Mouse (Mus musculus): Measurements from ENCODE around the gene Snhg11. TPM values are rescaled to one million over a fixed set of nuclear protein-coding genes. Genes with fewer than 3 reads are reported as not detected.

Snhg11 gene
- polyA plus RNA-seq, 1 experiment from 2014 or later, result 0.95 TPM

DNA sequence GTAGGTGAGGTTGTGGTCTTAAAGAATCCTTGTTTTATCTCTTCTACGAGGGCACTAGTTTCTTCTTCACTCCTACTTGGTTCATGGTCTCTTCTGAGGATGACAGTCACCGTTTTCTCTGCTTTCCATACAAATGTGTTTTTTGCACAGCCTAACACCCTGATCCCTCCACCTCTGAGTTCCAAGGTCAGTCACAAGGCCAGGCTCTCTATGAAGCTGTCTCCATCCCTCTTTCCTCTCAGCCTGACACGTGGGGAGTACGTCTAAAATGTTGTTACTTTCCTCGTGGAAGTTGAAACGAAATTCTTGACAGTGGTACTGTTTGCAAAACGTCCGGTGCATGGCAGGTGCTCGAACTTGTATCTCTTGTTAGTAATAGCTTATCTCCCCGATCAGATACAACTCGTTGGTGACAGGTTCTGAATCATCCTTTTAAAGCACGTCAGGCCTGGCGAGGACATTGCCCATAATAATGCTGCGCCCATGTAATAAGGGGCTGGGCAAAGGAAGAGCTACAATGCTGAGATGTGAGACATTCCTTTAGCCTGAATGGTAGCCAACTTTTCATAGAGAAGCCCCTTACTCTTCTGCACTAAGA is 33.7 kb downstream of the Snhg11 start:
- peak overlapping the region; percentile 97 for H3K4me3 ChIP-seq
- ATAC-seq (ENCODE audit: extremely low read depth, insufficient number of reproducible peaks, low FRiP score, low TSS enrichment), result no peak
- no peak overlapping the region; the same call in 1 of the 2 replicates for H3K27ac ChIP-seq (replicated peaks)
- H3K27me3 ChIP-seq (replicated peaks), result peaks cover 4% of the 10 kb centered on the region
- H3K36me3 ChIP-seq, result no peaks in the 10 kb centered on the region
- H3K9ac ChIP-seq, result peak overlapping the region; percentile 75
- peaks cover 33% of the 10 kb centered on the region for H3K4me1 ChIP-seq
- WGBS, result 19% methylated on average over 14 of the region's 14 CpGs
- H3K4me2 ChIP-seq, result peak overlapping the region; percentile 98
- H3K9me3 ChIP-seq, result no peaks in the 10 kb centered on the region

DNA sequence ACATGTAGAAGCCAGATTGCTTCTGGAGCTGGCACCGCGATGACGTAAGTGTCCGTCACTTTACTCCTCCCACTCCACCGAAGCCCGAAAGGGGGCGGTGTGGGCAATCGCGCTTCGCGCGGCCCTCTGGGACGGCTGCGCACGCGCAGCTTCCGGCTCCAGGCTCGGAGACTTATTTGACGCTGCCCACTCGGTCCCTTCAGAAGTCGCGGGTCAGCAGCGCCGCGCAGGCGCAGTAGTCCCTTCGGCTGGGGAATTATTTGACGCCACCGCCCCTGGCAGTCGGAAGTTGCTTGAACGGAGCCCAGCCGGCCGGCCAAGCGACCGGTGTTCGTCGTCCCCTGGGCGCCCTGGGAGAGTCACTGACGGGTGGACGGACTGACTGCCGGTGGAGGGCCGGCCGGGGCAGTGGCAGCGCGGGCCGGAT is 34.2 kb downstream of the Snhg11 start, which contains the start of gene Ralgapb:
Gene Ralgapb (plus strand): TSS at position 254 of the 427 bp plus-strand sequence.
- H3K27ac ChIP-seq (replicated peaks), result peak within 1 kb of the TSS; percentile 91
- H3K4me3 ChIP-seq, result peak within 1 kb of the TSS; percentile 97
- peaks cover 36% of the 10 kb centered on the region for H3K4me1 ChIP-seq
- no peaks in the 10 kb centered on the region for H3K36me3 ChIP-seq
- H3K9me3 ChIP-seq, result no peaks in the 10 kb centered on the region
- peak within 1 kb of the TSS; percentile 97 for H3K9ac ChIP-seq
- ATAC-seq (ENCODE audit: extremely low read depth, insufficient number of reproducible peaks, low FRiP score, low TSS enrichment), result peak; percentile 83
- H3K27me3 ChIP-seq (replicated peaks), result peaks cover under 1% of the 10 kb centered on the region
- peak within 1 kb of the TSS; percentile 98 for H3K4me2 ChIP-seq
- under 1% methylated on average over 46 of the region's 46 CpGs for WGBS

DNA sequence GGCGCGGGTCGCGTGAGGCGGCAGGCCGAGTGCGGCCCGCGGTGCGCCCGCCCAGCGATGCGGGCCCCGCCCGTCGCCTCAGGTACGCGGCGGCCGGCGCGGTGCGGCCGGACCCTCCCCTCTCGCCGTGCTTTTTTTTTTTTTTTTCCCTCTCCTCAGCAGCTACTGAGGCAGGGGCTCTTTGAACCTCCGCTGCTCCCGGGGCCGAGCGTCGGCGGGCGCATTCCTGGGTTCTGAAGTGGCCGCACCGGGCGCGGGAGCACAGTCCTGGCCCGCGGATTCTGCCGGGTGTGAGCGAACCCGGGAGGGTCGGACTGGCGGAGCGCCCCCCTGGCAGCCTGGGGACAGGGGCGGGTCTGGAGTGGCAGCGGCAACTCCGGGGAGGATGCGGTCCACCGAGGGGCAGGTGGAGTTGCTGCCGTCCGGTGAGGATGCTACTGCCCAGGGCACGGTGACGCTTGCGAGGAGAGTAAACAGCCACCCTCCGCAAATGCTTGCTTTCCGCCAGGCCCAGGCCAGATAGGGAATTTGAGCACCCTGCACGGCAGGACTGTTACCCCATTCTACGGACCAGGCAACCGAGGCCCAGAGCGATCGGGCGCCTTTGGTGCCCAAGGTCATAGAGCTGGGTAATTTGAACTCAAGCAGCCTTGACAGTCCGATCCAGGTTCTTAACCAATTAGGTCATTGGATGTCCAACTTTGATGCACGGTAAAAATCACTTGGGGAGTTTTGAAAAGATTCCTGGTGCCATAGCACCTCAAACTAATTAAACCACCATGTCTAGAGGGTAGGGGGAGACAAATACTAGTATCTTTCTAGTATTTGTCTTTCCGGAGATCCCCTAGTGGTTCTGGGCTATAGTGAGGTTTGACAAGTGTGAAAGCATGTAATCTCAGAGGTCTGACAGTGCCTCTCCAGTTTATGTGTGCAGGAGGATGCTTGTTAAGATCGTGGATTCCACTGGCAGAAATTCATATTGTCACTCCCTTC is 34.9 kb downstream of the Snhg11 start:
- Histone ChIP-seq H3K4me1 (peaks cover 39% of the 10 kb centered on the region), H3K4me2 (peak overlapping the region; percentile 98), H3K4me3 (peak overlapping the region; percentile 97), H3K9me3 (no peaks in the 10 kb centered on the region), H3K27ac (replicated peaks) (peak overlapping the region; percentile 91), H3K9ac (peak overlapping the region; percentile 97), H3K36me3 (no peaks in the 10 kb centered on the region), H3K27me3 (replicated peaks) (no peaks in the 10 kb centered on the region; the same call in 1 of the 2 replicates)
- 2% methylated on average over 52 of the region's 67 CpGs for WGBS
- peak; percentile 69 for ATAC-seq (ENCODE audit: extremely low read depth, insufficient number of reproducible peaks, low FRiP score, low TSS enrichment)

DNA sequence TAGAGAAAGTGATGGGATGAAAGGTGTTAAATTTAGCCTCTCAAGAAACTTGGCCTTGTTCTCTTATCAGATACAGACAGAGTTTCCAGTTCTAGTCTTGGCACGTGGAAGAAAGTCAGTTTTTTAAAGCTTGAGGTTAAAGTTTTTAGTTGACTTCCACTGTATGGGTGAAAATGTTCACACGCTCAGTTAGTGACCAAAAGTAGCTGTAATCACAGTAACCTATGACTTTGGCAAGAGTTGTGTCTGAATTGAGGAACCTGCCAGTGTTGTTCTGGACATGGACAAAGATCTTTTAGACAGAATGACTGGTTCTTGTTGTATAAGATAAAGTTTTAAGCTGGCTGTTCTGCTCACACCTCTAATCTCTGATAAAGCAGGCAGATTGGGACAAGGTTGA is 37.8 kb downstream of the Snhg11 start:
- 0 out of 2 replicates have a peak overlapping the region, but pooled peaks have one; percentile 6 for H3K9ac ChIP-seq
- 54% methylated on average over 2 of the region's 2 CpGs for WGBS
- no peak for ATAC-seq (ENCODE audit: extremely low read depth, insufficient number of reproducible peaks, low FRiP score, low TSS enrichment)
- H3K4me3 ChIP-seq, result no peak overlapping the region
- H3K36me3 ChIP-seq, result no peaks in the 10 kb centered on the region
- H3K4me1 ChIP-seq, result peaks cover 43% of the 10 kb centered on the region
- no peak overlapping the region for H3K27ac ChIP-seq (replicated peaks)
- no peaks in the 10 kb centered on the region for H3K27me3 ChIP-seq (replicated peaks)
- H3K4me2 ChIP-seq, result no peak overlapping the region
- H3K9me3 ChIP-seq, result no peaks in the 10 kb centered on the region

DNA sequence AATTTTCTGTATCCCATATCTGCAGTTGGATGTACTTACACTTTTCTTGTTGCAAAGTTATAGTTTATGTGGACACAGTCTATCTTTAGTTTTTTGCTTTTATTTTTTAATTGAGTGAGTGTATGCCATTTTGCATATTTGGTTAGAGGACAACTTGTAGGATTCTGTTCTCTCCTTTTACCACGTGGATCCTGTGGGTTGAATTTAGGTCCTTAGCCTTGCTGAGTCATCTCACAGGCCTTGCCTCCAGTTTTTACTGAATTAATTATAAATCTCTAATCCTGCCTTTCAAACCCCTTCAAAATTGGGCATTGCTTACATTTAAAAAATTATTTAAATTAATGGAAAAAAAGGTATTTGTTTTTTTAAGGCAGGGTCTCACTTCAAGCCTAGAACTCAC is 40.4 kb downstream of the Snhg11 start:
- Histone ChIP-seq H3K27me3 (replicated peaks) (no peaks in the 10 kb centered on the region), H3K4me2 (no peak overlapping the region), H3K9ac (no peak overlapping the region), H3K27ac (replicated peaks) (no peak overlapping the region), H3K9me3 (no peaks in the 10 kb centered on the region), H3K4me1 (peaks cover 38% of the 10 kb centered on the region), H3K36me3 (peaks cover 3% of the 10 kb centered on the region; the same call in 1 of the 2 replicates), H3K4me3 (no peak overlapping the region)
- 63% methylated on average over 1 of the region's 1 CpGs for WGBS
- ATAC-seq (ENCODE audit: extremely low read depth, insufficient number of reproducible peaks, low FRiP score, low TSS enrichment), result no peak

DNA sequence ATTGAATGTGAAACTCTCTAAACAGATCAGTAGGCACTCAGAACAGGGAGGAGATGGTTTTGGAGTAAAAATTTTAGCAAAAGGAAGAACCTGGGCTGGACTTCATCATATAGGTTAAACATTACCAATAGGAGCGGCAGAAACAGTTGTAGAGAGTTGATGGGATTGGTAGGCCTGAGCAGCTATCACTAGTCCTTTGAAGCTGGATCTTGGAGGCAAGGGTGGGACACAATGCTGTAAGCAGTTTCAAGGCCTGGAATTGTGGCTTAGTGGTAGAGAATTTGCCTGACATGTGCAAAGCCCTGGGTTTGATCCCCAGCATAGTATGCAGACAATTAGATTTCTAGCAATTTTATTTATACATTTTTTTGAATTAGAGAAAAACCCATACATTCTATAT is 43.2 kb downstream of the Snhg11 start:
- Histone ChIP-seq H3K4me3 (no peak overlapping the region), H3K9ac (no peak overlapping the region), H3K4me2 (no peak overlapping the region), H3K27ac (replicated peaks) (no peak overlapping the region), H3K36me3 (peaks cover 19% of the 10 kb centered on the region), H3K9me3 (no peaks in the 10 kb centered on the region), H3K4me1 (peaks cover 15% of the 10 kb centered on the region), H3K27me3 (replicated peaks) (no peaks in the 10 kb centered on the region)
- ATAC-seq (ENCODE audit: extremely low read depth, insufficient number of reproducible peaks, low FRiP score, low TSS enrichment), result no peak
- WGBS, result 77% methylated on average over 1 of the region's 1 CpGs

Other genes starting within 250 kb of the Snhg11 start
- gene Tgm2, start 229.2 kb upstream of the Snhg11 start, polyA plus RNA-seq (2015; fragmentation: Nextera tagmentation; extraction: Ambion mirVana), result 218 and 237 TPM in 2 replicates
- 2.2 and 2.7 TPM in 2 replicates for gene D630003M21Rik, start 146.4 kb upstream of the Snhg11 start, polyA plus RNA-seq (2015; fragmentation: Nextera tagmentation; extraction: Ambion mirVana)
- not detected in 2 replicates for gene Bpi, start 117.5 kb upstream of the Snhg11 start, polyA plus RNA-seq (2015; fragmentation: Nextera tagmentation; extraction: Ambion mirVana)
- gene Lbp, start 69.1 kb upstream of the Snhg11 start, polyA plus RNA-seq (2015; fragmentation: Nextera tagmentation; extraction: Ambion mirVana), result 11.8 and 14.9 TPM in 2 replicates
- 10.7 and 11.2 TPM in 2 replicates for gene Ralgapb, start 34.2 kb downstream of the Snhg11 start, polyA plus RNA-seq (2015; fragmentation: Nextera tagmentation; extraction: Ambion mirVana)
- gene Adig, start 127.0 kb downstream of the Snhg11 start, polyA plus RNA-seq (2015; fragmentation: Nextera tagmentation; extraction: Ambion mirVana), result not detected in 2 replicates
- gene Arhgap40, start 137.2 kb downstream of the Snhg11 start, polyA plus RNA-seq (2015; fragmentation: Nextera tagmentation; extraction: Ambion mirVana), result not detected in 2 replicates
- gene Slc32a1, start 235.1 kb downstream of the Snhg11 start, polyA plus RNA-seq (2015; fragmentation: Nextera tagmentation; extraction: Ambion mirVana), result not detected in 2 replicates
- 7.2 and 7.6 TPM in 2 replicates for gene Actr5, start 249.2 kb downstream of the Snhg11 start, polyA plus RNA-seq (2015; fragmentation: Nextera tagmentation; extraction: Ambion mirVana)

All from heart, embryonic 13.5 days (tissue).